Mouse (Mus musculus) thymus, adult 2 months (tissue): ENCODE results near the gene Ccdc187. TPM values are rescaled to one million over a fixed set of nuclear protein-coding genes. Genes with fewer than 3 reads are reported as not detected.

Experiments used
- DNase-seq: peaks from one replicate; pipeline ENCODE4 v3.0.0; 2021
- H3K27ac ChIP-seq: fragments of 200-500 bp; 2 replicates; pipeline ENCODE4 v1.5.1; 2012; ENCODE audit warnings: low read length, control low read depth; ENCODE audit not compliant: control insufficient read depth, insufficient read depth
- H3K27me3 ChIP-seq: fragments of 200-500 bp; 2 replicates; pipeline ENCODE4 v1.6.1; 2012; ENCODE audit warnings: mild to moderate bottlenecking, low read length, moderate library complexity, mixed read lengths; ENCODE audit not compliant: control insufficient read depth, insufficient read depth
- H3K36me3 ChIP-seq: fragments of 200-500 bp; 2 replicates; pipeline ENCODE4 v1.6.1; 2012; ENCODE audit warnings: mild to moderate bottlenecking, low read length, moderate library complexity; ENCODE audit not compliant: control insufficient read depth, insufficient read depth
- H3K4me1 ChIP-seq: fragments of 200-500 bp; replicated peaks from 2 replicates; pipeline ENCODE4 v1.6.1; 2012; ENCODE audit warnings: low read length; ENCODE audit not compliant: control insufficient read depth, insufficient read depth
- H3K4me3 ChIP-seq: fragments of 200-500 bp; 2 replicates; pipeline ENCODE4 v1.5.1; 2012; ENCODE audit warnings: mild to moderate bottlenecking, low read length, control low read depth, moderate library complexity; ENCODE audit not compliant: control insufficient read depth, insufficient read depth
- CTCF ChIP-seq: fragments of 200-500 bp; IDR thresholded peaks from 2 replicates; pipeline ENCODE4 v1.5.1; 2012; ENCODE audit warnings: mild to moderate bottlenecking, control low read depth, low read length, moderate library complexity, borderline replicate concordance; ENCODE audit not compliant: control insufficient read depth, poor library complexity, insufficient read depth; ENCODE audit errors: extremely low read depth
- POLR2A ChIP-seq: fragments of 200-500 bp; IDR thresholded peaks from 2 replicates; pipeline ENCODE4 v1.6.1; 2012; ENCODE audit warnings: mild to moderate bottlenecking, low read length, control low read depth, moderate library complexity; ENCODE audit not compliant: control insufficient read depth, poor library complexity, insufficient read depth; ENCODE audit errors: extremely low read depth
- WGBS: fragments of 180-500 bp; shearing (Covaris S2); methylation state at CpG from one replicate; pipeline ENCODE4 v1.1.7; 2018; 5-methylcytosine and 5-hydroxymethylcytosine counted together
- polyA plus RNA-seq: library from polyadenylated mRNA; depleted of rRNA; stranded (reverse); fragments of >200 nt; gene quantifications from 2 replicates; pipeline ENCODE4 v1.2.3, GENCODE M21; 2012; rRNA removed

Ccdc187 gene
- polyA plus RNA-seq, 1 experiment, result 0.19 TPM

- DNase-seq, result no peak
- Histone ChIP-seq H3K27ac (no peak overlapping the region), H3K36me3 (no peaks in the 10 kb centered on the region), H3K27me3 (peaks cover 17% of the 10 kb centered on the region), H3K4me1 (no peaks in the 10 kb centered on the region), H3K4me3 (no peak overlapping the region)
- TF ChIP-seq POLR2A (no peak), CTCF (no peak)
- WGBS, result 62% methylated on average over 7 of the region's 7 CpGs
Measured at GRCm38 (mm10) chr2:26194552-26195339, 99.6 kb downstream of the Ccdc187 start.

Other genes starting within 250 kb of the Ccdc187 start
- gene Nacc2, start 171.3 kb downstream of the Ccdc187 start, polyA plus RNA-seq, result 12.6 and 13.8 TPM in 2 replicates
- 0.19 and 0.47 TPM in 2 replicates for gene Lhx3, start 86.3 kb downstream of the Ccdc187 start, polyA plus RNA-seq
- gene Qsox2, start 57.0 kb downstream of the Ccdc187 start, polyA plus RNA-seq, result 18.3 and 22.7 TPM in 2 replicates
- 39.7 and 57.7 TPM in 2 replicates for gene Gpsm1, start 21.0 kb upstream of the Ccdc187 start, polyA plus RNA-seq
- 31.5 and 32.0 TPM in 2 replicates for gene Dnlz, start 57.6 kb upstream of the Ccdc187 start, polyA plus RNA-seq
- gene Card9, start 66.4 kb upstream of the Ccdc187 start, polyA plus RNA-seq, result 39.1 and 51.0 TPM in 2 replicates
- gene Snapc4, start 86.1 kb upstream of the Ccdc187 start, polyA plus RNA-seq, result 59.2 and 60.4 TPM in 2 replicates
- gene Entr1, start 94.8 kb upstream of the Ccdc187 start, polyA plus RNA-seq, result 216 and 228 TPM in 2 replicates
- gene Pmpca, start 94.8 kb upstream of the Ccdc187 start, polyA plus RNA-seq, result 50.5 and 55.2 TPM in 2 replicates
- 46.3 and 47.4 TPM in 2 replicates for gene Inpp5e, start 114.6 kb upstream of the Ccdc187 start, polyA plus RNA-seq
- 129 and 147 TPM in 2 replicates for gene Sec16a, start 150.7 kb upstream of the Ccdc187 start, polyA plus RNA-seq
- gene Notch1, start 222.1 kb upstream of the Ccdc187 start, polyA plus RNA-seq, result 159 and 219 TPM in 2 replicates